Mouse (Mus musculus): ENCODE data around the gene Olfr455. TPM values are rescaled to one million over a fixed set of nuclear protein-coding genes. Genes with fewer than 3 reads are reported as not detected.

The Olfr455 gene
- polyA plus RNA-seq, 1 experiment from 2014 or later: not detected

- Histone ChIP-seq H3K27ac (no peak overlapping the region), H3K9me3 (no peaks in the 10 kb centered on the region), H3K4me1 (replicated peaks) (no peaks in the 10 kb centered on the region), H3K4me3 (no peak overlapping the region), H3K36me3 (no peaks in the 10 kb centered on the region), H3K27me3 (ENCODE audit: insufficient read depth, poor library complexity, severe bottlenecking) (no peaks in the 10 kb centered on the region)
- no peak for DNase-seq (ENCODE audit: low spot score)
- 72% methylated on average over 2 of the region's 2 CpGs for WGBS
Observed at GRCm38 (mm10) chr6:42545451-42545885, 1.9 kb downstream of the Olfr455 start.

GRCm38 (mm10) chr6:42544846-42545245 is 2.5 kb downstream of the Olfr455 start:
- H3K4me3 ChIP-seq: no peak overlapping the region
- no peaks in the 10 kb centered on the region for H3K9me3 ChIP-seq
- no peaks in the 10 kb centered on the region for H3K36me3 ChIP-seq
- H3K27ac ChIP-seq: no peak overlapping the region
- no peak for DNase-seq (ENCODE audit: low spot score)
- no peaks in the 10 kb centered on the region for H3K4me1 ChIP-seq (replicated peaks)
- no peaks in the 10 kb centered on the region for H3K27me3 ChIP-seq (ENCODE audit: insufficient read depth, poor library complexity, severe bottlenecking)
- WGBS: 85% methylated on average over 1 of the region's 1 CpGs

GRCm38 (mm10) chr6:42542036-42543031 is 5.1 kb downstream of the Olfr455 start:
- no peaks in the 10 kb centered on the region for H3K36me3 ChIP-seq
- H3K27ac ChIP-seq: no peak overlapping the region
- 79% methylated on average over 4 of the region's 4 CpGs for WGBS
- H3K9me3 ChIP-seq: no peaks in the 10 kb centered on the region
- no peak overlapping the region for H3K4me3 ChIP-seq
- no peaks in the 10 kb centered on the region for H3K27me3 ChIP-seq (ENCODE audit: insufficient read depth, poor library complexity, severe bottlenecking)
- H3K4me1 ChIP-seq (replicated peaks): no peaks in the 10 kb centered on the region
- no peak for DNase-seq (ENCODE audit: low spot score)

GRCm38 (mm10) chr6:42540681-42541080 is 6.7 kb downstream of the Olfr455 start:
- Histone ChIP-seq H3K9me3 (no peaks in the 10 kb centered on the region), H3K27me3 (ENCODE audit: insufficient read depth, poor library complexity, severe bottlenecking) (no peaks in the 10 kb centered on the region), H3K27ac (no peak overlapping the region), H3K4me1 (replicated peaks) (no peaks in the 10 kb centered on the region), H3K36me3 (no peaks in the 10 kb centered on the region), H3K4me3 (no peak overlapping the region)
- no peak for DNase-seq (ENCODE audit: low spot score)
- WGBS: 76% methylated on average over 1 of the region's 1 CpGs

GRCm38 (mm10) chr6:42539711-42540110 is 7.7 kb downstream of the Olfr455 start:
- Histone ChIP-seq H3K9me3 (no peaks in the 10 kb centered on the region), H3K4me3 (no peak overlapping the region), H3K27ac (no peak overlapping the region), H3K27me3 (ENCODE audit: insufficient read depth, poor library complexity, severe bottlenecking) (no peaks in the 10 kb centered on the region), H3K4me1 (replicated peaks) (no peaks in the 10 kb centered on the region), H3K36me3 (no peaks in the 10 kb centered on the region)
- DNase-seq (ENCODE audit: low spot score): no peak
- 90% methylated on average over 1 of the region's 1 CpGs for WGBS

GRCm38 (mm10) chr6:42513461-42513860 is 33.9 kb downstream of the Olfr455 start:
- Histone ChIP-seq H3K4me3 (no peak overlapping the region), H3K27me3 (ENCODE audit: insufficient read depth, poor library complexity, severe bottlenecking) (no peaks in the 10 kb centered on the region), H3K9me3 (no peaks in the 10 kb centered on the region), H3K27ac (no peak overlapping the region), H3K36me3 (no peaks in the 10 kb centered on the region), H3K4me1 (replicated peaks) (no peaks in the 10 kb centered on the region)
- DNase-seq (ENCODE audit: low spot score): no peak
- WGBS: 90% methylated on average over 1 of the region's 1 CpGs

GRCm38 (mm10) chr6:42509311-42509710 is 38.1 kb downstream of the Olfr455 start:
- Histone ChIP-seq H3K36me3 (no peaks in the 10 kb centered on the region), H3K4me3 (no peak overlapping the region), H3K9me3 (no peaks in the 10 kb centered on the region), H3K27me3 (ENCODE audit: insufficient read depth, poor library complexity, severe bottlenecking) (no peaks in the 10 kb centered on the region), H3K4me1 (replicated peaks) (no peaks in the 10 kb centered on the region), H3K27ac (no peak overlapping the region)
- DNase-seq (ENCODE audit: low spot score): no peak

- Histone ChIP-seq H3K27me3 (ENCODE audit: insufficient read depth, poor library complexity, severe bottlenecking) (no peaks in the 10 kb centered on the region), H3K27ac (no peak overlapping the region), H3K4me1 (replicated peaks) (no peaks in the 10 kb centered on the region), H3K4me3 (no peak overlapping the region), H3K9me3 (no peaks in the 10 kb centered on the region), H3K36me3 (no peaks in the 10 kb centered on the region)
- DNase-seq (ENCODE audit: low spot score): no peak
- 92% methylated on average over 2 of the region's 2 CpGs for WGBS
Observed at GRCm38 (mm10) chr6:42503478-42503877, 43.9 kb downstream of the Olfr455 start.

GRCm38 (mm10) chr6:42489731-42490130 is 57.7 kb downstream of the Olfr455 start:
- H3K27me3 ChIP-seq (ENCODE audit: insufficient read depth, poor library complexity, severe bottlenecking): no peaks in the 10 kb centered on the region
- WGBS: 82% methylated on average over 1 of the region's 1 CpGs

GRCm38 (mm10) chr6:42487114-42487513 is 60.3 kb downstream of the Olfr455 start, which contains the start of gene Olfr456:
Olfr456 (minus strand) TSS chr6:42487214.
- WGBS: 86% methylated on average over 1 of the region's 1 CpGs
- DNase-seq (ENCODE audit: low spot score): no peak
- no peaks in the 10 kb centered on the region for H3K4me1 ChIP-seq (replicated peaks)
- H3K36me3 ChIP-seq: no peaks in the 10 kb centered on the region
- no peak within 1 kb of the TSS for H3K27ac ChIP-seq
- H3K9me3 ChIP-seq: no peaks in the 10 kb centered on the region
- no peaks in the 10 kb centered on the region for H3K27me3 ChIP-seq (ENCODE audit: insufficient read depth, poor library complexity, severe bottlenecking)
- H3K4me3 ChIP-seq: no peak within 1 kb of the TSS

More at GRCm38 (mm10) chr6:42489731-42490130, 57.7 kb downstream of the Olfr455 start:
- Histone ChIP-seq H3K27ac (no peak overlapping the region), H3K9me3 (no peaks in the 10 kb centered on the region), H3K36me3 (no peaks in the 10 kb centered on the region), H3K4me3 (no peak overlapping the region), H3K4me1 (replicated peaks) (no peaks in the 10 kb centered on the region)
- DNase-seq (ENCODE audit: low spot score): no peak

Other genes starting within 250 kb of the Olfr455 start
- gene Fam131b, start 222.9 kb downstream of the Olfr455 start, polyA plus RNA-seq (2016; fragmentation: Nextera tagmentation; extraction: Ambion mirVana): 1.4 and 2.9 TPM in 2 replicates
- 86.0 and 103 TPM in 2 replicates for gene Zyx, start 198.0 kb downstream of the Olfr455 start, polyA plus RNA-seq (2016; fragmentation: Nextera tagmentation; extraction: Ambion mirVana)
- 1.8 and 3.1 TPM in 2 replicates for gene Epha1, start 174.3 kb downstream of the Olfr455 start, polyA plus RNA-seq (2016; fragmentation: Nextera tagmentation; extraction: Ambion mirVana)
- gene Tas2r143, start 147.3 kb downstream of the Olfr455 start, polyA plus RNA-seq (2016; fragmentation: Nextera tagmentation; extraction: Ambion mirVana): not detected in 2 replicates
- not detected in 2 replicates for gene Tas2r135, start 142.2 kb downstream of the Olfr455 start, polyA plus RNA-seq (2016; fragmentation: Nextera tagmentation; extraction: Ambion mirVana)
- not detected in 2 replicates for gene Tas2r126, start 113.1 kb downstream of the Olfr455 start, polyA plus RNA-seq (2016; fragmentation: Nextera tagmentation; extraction: Ambion mirVana)
- gene Olfr458, start 82.4 kb downstream of the Olfr455 start, polyA plus RNA-seq (2016; fragmentation: Nextera tagmentation; extraction: Ambion mirVana): not detected in 2 replicates
- not detected in 2 replicates for gene Olfr457, start 71.3 kb downstream of the Olfr455 start, polyA plus RNA-seq (2016; fragmentation: Nextera tagmentation; extraction: Ambion mirVana)
- not detected in 2 replicates for gene Olfr456, start 60.4 kb downstream of the Olfr455 start, polyA plus RNA-seq (2016; fragmentation: Nextera tagmentation; extraction: Ambion mirVana)
- not detected in 2 replicates for gene Tcaf3, start 50.1 kb upstream of the Olfr455 start, polyA plus RNA-seq (2016; fragmentation: Nextera tagmentation; extraction: Ambion mirVana)
- gene Tcaf2, start 97.7 kb upstream of the Olfr455 start, polyA plus RNA-seq (2016; fragmentation: Nextera tagmentation; extraction: Ambion mirVana): 4.6 and 4.9 TPM in 2 replicates
- 110 and 130 TPM in 2 replicates for gene Tcaf1, start 162.5 kb upstream of the Olfr455 start, polyA plus RNA-seq (2016; fragmentation: Nextera tagmentation; extraction: Ambion mirVana)
- not detected in 2 replicates for gene Olfr453, start 191.8 kb upstream of the Olfr455 start, polyA plus RNA-seq (2016; fragmentation: Nextera tagmentation; extraction: Ambion mirVana)
- gene Olfr38, start 208.8 kb upstream of the Olfr455 start, polyA plus RNA-seq (2016; fragmentation: Nextera tagmentation; extraction: Ambion mirVana): not detected in 2 replicates
- gene Olfr452, start 237.5 kb upstream of the Olfr455 start, polyA plus RNA-seq (2016; fragmentation: Nextera tagmentation; extraction: Ambion mirVana): not detected in 2 replicates